11 mouse cellular contexts compared by ENCODE assay signal in the genomic region with DNA sequence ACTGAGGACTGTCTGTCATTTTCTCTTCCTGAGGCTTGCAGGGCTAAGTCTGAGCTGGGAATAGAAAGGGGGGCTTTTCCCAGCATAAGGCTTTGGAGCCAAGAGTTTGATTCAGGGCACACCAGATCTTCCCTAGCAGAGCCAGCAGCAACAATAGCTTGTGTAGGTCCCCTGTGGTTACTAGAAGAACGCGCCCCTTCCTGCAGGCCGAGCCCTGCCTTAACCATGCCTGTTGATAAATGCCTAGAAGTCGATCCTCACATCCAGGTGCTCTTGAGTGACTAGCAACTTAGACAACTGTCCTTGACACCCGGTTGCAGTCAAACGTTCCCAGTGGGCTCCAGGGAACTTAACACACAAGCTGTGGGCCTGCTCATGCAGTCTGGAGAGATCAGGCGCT.
DNase-seq lines count a peak whose midpoint lies in the region; ATAC-seq and TF ChIP-seq lines count a peak whose summit lies in the region.
"Had no signal": no experiment of that assay in that cellular context is flagged by ENCODE, and none has a peak within 500 bp of the region (broad histone marks: within the 10 kb centered on the region; RNA-seq: fewer than 3 reads in every experiment).

No protein-coding gene starts in this region.

- H3K36me3 ChIP-seq in forebrain, embryonic 10.5 days (replicated peaks) = no peaks in the 10 kb centered on the region
- no peaks in the 10 kb centered on the region for H3K36me3 ChIP-seq in forebrain, postnatal 0 days (ENCODE audit: insufficient read depth)
- H3K36me3 ChIP-seq in neural tube, embryonic 13.5 days = no peaks in the 10 kb centered on the region
- H3K36me3 ChIP-seq in forebrain, embryonic 16.5 days (ENCODE audit: control insufficient read depth, insufficient read depth) = no peaks in the 10 kb centered on the region
- no peaks in the 10 kb centered on the region for H3K36me3 ChIP-seq in midbrain, embryonic 16.5 days (ENCODE audit: control insufficient read depth, insufficient read depth, low read length)
- H3K36me3 ChIP-seq: heart, embryonic 12.5 days had no signal

- no peak overlapping the region for H3K4me3 ChIP-seq in forebrain, embryonic 10.5 days
- no peak overlapping the region for H3K4me3 ChIP-seq in forebrain, postnatal 0 days (ENCODE audit: low read depth, low read length)
- H3K4me3 ChIP-seq in neural tube, embryonic 13.5 days = no peak overlapping the region
- no peak overlapping the region for H3K4me3 ChIP-seq in forebrain, embryonic 16.5 days (replicated peaks; ENCODE audit: low read length)
- no peak overlapping the region for H3K4me3 ChIP-seq in midbrain, embryonic 16.5 days (ENCODE audit: low read depth, low read length)
- H3K4me3 ChIP-seq: heart, embryonic 12.5 days had no signal

- H3K27me3 ChIP-seq in forebrain, embryonic 10.5 days (ENCODE audit: poor library complexity, severe bottlenecking) = peaks cover 60% of the 10 kb centered on the region
- no peaks in the 10 kb centered on the region for H3K27me3 ChIP-seq in forebrain, postnatal 0 days (ENCODE audit: insufficient read depth, low read length)
- no peaks in the 10 kb centered on the region for H3K27me3 ChIP-seq in neural tube, embryonic 13.5 days
- H3K27me3 ChIP-seq in forebrain, embryonic 16.5 days (replicated peaks; ENCODE audit: control insufficient read depth, insufficient read depth, low read length) = no peaks in the 10 kb centered on the region
- no peaks in the 10 kb centered on the region for H3K27me3 ChIP-seq in midbrain, embryonic 16.5 days (ENCODE audit: control insufficient read depth, insufficient read depth, low read depth, low read length)
- H3K27me3 ChIP-seq: heart, embryonic 12.5 days had no signal

- H3K9me3 ChIP-seq in forebrain, embryonic 10.5 days = no peaks in the 10 kb centered on the region
- no peaks in the 10 kb centered on the region for H3K9me3 ChIP-seq in forebrain, postnatal 0 days (ENCODE audit: low read length)
- no peaks in the 10 kb centered on the region for H3K9me3 ChIP-seq in neural tube, embryonic 13.5 days
- H3K9me3 ChIP-seq in forebrain, embryonic 16.5 days (ENCODE audit: control insufficient read depth, low read length) = no peaks in the 10 kb centered on the region
- no peaks in the 10 kb centered on the region for H3K9me3 ChIP-seq in midbrain, embryonic 16.5 days (replicated peaks; ENCODE audit: control insufficient read depth, low read length, poor library complexity, severe bottlenecking)
- H3K9me3 ChIP-seq: heart, embryonic 12.5 days had no signal

- peaks cover 100% of the 10 kb centered on the region for H3K4me1 ChIP-seq in forebrain, embryonic 10.5 days
- H3K4me1 ChIP-seq in forebrain, postnatal 0 days (ENCODE audit: insufficient read depth) = peaks cover 31% of the 10 kb centered on the region
- peaks cover 99% of the 10 kb centered on the region for H3K4me1 ChIP-seq in neural tube, embryonic 13.5 days (replicated peaks)
- peaks cover 66% of the 10 kb centered on the region for H3K4me1 ChIP-seq in forebrain, embryonic 16.5 days (replicated peaks; ENCODE audit: control insufficient read depth, insufficient read depth, low read length)
- H3K4me1 ChIP-seq in midbrain, embryonic 16.5 days (ENCODE audit: control insufficient read depth, insufficient read depth, low read length) = peaks cover 57% of the 10 kb centered on the region

- no peak for DNase-seq in forebrain, embryonic 10.5 days (ENCODE audit: extremely low spot score, low spot score)
- no peak for DNase-seq in forebrain, postnatal 0 days
- DNase-seq in neural tube, embryonic 10.5 days (ENCODE audit: extremely low spot score, low spot score) = no peak
- DNase-seq in layer of hippocampus, adult 9-10 months (ENCODE audit: low spot score) = no peak
- no peak for DNase-seq in urinary bladder, postnatal 10 days (ENCODE audit: low spot score)
- DNase-seq: cerebellum, adult 8-10 months had no signal

- H3K27ac ChIP-seq in forebrain, embryonic 10.5 days = peak overlapping the region; percentile 92
- no peak overlapping the region for H3K27ac ChIP-seq in forebrain, postnatal 0 days (ENCODE audit: low read depth, low read length)
- H3K27ac ChIP-seq in neural tube, embryonic 13.5 days (replicated peaks) = peak overlapping the region; percentile 97
- H3K27ac ChIP-seq in forebrain, embryonic 16.5 days (ENCODE audit: low read length) = peak overlapping the region; percentile 98
- H3K27ac ChIP-seq in midbrain, embryonic 16.5 days (ENCODE audit: low read length) = peak overlapping the region; percentile 93

- 29% methylated on average over 7 of the region's 7 CpGs for WGBS in forebrain, embryonic 10.5 days
- 37% methylated on average over 7 of the region's 7 CpGs for WGBS in forebrain, postnatal 0 days
- WGBS in neural tube, embryonic 13.5 days = 35% methylated on average over 7 of the region's 7 CpGs
- 27% methylated on average over 7 of the region's 7 CpGs for WGBS in forebrain, embryonic 16.5 days
- 25% methylated on average over 7 of the region's 7 CpGs for WGBS in midbrain, embryonic 16.5 days

- ATAC-seq in forebrain, postnatal 0 days = no peak
- no peak for ATAC-seq in neural tube, embryonic 13.5 days (ENCODE audit: low read depth)
- no peak for ATAC-seq in forebrain, embryonic 16.5 days
- no peak for ATAC-seq in midbrain, embryonic 16.5 days
- ATAC-seq: activated CD4-positive, CD25-positive, alpha-beta regulatory T cell, adult 4 months had no signal

- no peak for TF ChIP-seq CTCF in forebrain, postnatal 0 days (IDR thresholded peaks at IDR 0.05; ENCODE audit: low read depth)

- H3K4me2 ChIP-seq in forebrain, postnatal 0 days (ENCODE audit: low read depth) = no peak overlapping the region
- H3K4me2 ChIP-seq in neural tube, embryonic 13.5 days = no peak overlapping the region
- H3K4me2 ChIP-seq in forebrain, embryonic 16.5 days (ENCODE audit: low read length) = no peak overlapping the region
- no peak overlapping the region for H3K4me2 ChIP-seq in midbrain, embryonic 16.5 days (ENCODE audit: low read length)
- H3K4me2 ChIP-seq: heart, embryonic 12.5 days had no signal

- H3K9ac ChIP-seq in forebrain, postnatal 0 days = no peak overlapping the region
- 0 out of 2 replicates have a peak overlapping the region, but pooled peaks have one; percentile 23 for H3K9ac ChIP-seq in neural tube, embryonic 13.5 days
- H3K9ac ChIP-seq in forebrain, embryonic 16.5 days (replicated peaks; ENCODE audit: low read depth, low read length) = no peak overlapping the region
- no peak overlapping the region for H3K9ac ChIP-seq in midbrain, embryonic 16.5 days (ENCODE audit: low read depth, low read length)
